Mouse (Mus musculus) heart, adult 8-10 months (tissue): ENCODE measurements around the gene Aoc3. TPM values are rescaled to one million over a fixed set of nuclear protein-coding genes. Genes with fewer than 3 reads are reported as not detected.
"Not testable (repeated sequence)": the region's sequence is repeated elsewhere in the genome, so short reads cannot be mapped to it uniquely, and the experiment has no call there.

Experiments
- DNase-seq: peaks from one replicate; pipeline ENCODE4 v3.0.0; 2022; ENCODE audit warnings: low spot score
- total RNA-seq, 4 experiments: library from RNA; stranded (reverse); gene quantifications; 2 replicates each; pipeline ENCODE4 v1.2.4; 2022

The Aoc3 gene
- total RNA-seq: 1 to 10 TPM; 7.1 to 9.2 (median 8.5) TPM

DNA sequence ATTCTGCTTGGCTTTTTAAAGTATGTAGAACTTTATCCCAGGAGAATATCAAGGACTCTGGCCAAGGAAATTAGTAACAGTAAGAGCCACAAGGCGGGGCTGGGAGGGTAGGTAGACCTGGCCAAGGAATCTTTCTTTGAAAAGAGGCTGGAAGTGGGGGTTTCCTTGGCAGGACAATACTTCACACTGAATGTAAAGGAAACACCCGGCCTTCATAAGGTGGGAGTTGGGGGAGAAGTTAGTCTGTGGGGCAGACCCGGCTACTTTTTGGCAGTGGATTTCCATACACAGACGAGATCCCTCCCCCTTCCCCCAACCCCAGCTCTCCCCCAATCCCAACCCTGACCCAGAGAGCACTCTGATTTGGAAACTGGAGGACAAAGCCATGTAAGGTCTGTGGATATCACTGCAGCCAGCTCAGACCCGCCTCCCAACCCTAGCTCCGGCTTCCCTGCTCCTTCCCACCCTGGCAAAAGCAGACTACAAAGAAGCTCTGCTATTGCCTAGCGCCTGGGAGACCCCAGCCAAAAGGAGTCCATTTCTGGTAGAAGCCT lies at the start of gene Aoc3:
Aoc3 (plus strand) TSS at position 235 of the 554 bp plus-strand sequence.
- peak; percentile 71 for DNase-seq

DNA sequence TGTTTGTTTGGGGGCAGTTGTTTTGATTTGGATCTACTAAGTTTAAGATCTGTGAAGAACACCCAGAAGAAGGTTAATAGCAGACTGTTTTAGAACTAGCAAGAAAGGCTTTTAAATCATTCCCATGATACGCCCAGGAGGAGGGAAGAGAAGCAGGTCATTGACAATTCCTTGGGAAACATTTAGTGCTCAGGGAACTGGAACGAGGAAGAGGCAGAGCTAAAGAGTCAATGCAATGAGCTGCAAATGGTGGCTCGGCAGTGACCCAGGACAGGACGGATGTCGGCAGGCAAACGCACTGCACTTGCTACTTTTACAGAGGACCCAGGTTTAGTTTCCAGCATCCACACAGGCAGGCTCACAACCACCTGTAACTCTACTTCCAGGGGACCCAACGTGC lies 49.6 kb upstream of the Aoc3 start:
- DNase-seq: no peak

DNA sequence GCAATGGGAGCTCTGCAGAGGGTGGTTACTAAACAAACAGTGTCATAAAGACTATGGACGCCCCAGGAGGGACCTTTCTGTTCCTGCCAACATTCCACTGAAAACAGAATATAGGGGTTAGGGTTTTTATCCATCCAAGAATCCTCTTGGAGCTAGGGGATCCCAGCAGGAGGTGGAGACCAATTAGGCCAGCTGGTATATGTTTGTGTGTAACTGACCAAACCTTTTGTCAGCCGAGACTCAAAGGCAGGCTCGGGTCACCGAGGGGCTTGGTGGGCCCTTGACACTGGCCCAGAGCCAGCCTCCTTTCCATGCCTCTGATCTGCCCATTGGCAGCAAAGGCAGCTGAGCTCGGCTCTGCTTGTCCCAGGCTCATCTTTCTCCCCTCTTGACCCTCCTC lies 47.5 kb upstream of the Aoc3 start:
- DNase-seq: no peak

DNA sequence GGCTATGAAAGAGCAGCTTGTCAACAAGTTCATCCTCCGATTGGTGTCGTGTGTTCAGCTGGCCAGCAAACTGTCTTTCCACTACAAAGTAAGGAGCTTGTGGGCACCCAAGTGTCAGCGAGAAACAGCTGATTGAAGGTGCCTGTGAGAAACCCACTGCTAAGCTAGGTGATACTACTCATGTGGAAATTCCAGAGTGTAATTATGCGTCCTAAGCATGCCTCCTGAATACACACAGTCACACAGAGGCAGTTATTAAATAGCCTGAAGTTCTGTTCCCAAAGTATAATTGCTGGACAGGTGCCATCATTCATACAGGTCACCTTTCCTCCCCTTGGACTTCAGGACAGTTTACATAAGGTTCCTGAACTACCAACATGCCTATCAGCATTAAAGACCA lies 46.6 kb upstream of the Aoc3 start:
- no peak for DNase-seq

DNA sequence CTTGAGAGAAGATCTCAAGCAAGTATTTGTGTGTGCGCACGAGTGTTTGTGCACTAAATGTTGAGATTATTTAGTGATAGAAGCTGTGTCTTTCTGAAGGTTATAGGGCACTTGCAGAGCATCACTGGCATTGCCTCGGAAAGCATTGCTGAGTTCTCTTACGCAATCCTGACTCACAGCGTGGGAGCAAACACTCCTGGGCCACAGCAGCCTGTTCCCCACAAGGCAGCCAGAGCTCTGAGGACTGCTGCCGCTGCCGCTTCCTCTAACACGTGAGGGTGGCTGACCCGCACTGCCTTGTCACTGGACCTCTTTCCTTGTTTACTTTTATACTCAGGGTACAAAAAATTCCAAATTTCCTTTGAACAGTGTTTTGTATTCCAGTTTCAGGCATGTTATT lies 43.1 kb upstream of the Aoc3 start:
- DNase-seq: peak; percentile 36

DNA sequence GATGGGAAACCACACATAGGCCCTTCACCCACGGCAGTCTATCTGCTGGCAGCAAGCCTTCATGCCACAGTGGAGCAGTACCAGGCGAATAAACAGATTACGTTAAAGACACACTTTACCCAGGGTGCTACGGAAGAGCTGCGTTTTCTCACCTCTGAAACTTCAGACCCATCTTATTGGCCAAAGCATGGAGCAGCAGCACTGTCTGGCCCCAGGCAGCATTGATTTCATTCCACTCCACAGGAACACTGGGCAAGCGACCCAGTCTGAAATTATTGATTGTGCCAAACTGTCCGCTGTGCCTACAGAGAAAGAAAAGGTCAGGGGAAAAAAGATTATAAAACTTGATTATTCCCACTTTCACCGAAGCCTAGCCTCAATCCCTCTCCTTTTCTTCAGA lies 39.2 kb upstream of the Aoc3 start:
- DNase-seq: no peak

DNA sequence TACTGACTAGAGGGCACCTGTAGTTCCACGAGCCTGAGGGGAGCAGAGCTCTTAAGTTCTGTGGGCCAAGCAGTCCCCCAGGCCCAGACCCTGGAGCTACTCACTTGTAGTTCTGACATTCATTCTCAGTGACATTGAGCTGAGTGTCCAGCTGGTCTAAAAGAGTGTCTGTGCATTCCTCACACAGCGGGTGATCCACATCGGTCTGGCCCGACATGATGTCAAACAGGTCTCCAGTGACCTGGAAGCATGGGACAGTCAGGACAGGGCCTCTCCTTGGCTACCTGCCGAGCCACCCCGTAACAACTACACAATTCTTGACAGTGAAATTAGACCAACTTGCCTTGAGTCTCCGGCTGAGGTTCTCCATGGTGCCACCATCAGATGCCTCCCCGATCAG lies 35.2 kb upstream of the Aoc3 start:
- no peak for DNase-seq

DNA sequence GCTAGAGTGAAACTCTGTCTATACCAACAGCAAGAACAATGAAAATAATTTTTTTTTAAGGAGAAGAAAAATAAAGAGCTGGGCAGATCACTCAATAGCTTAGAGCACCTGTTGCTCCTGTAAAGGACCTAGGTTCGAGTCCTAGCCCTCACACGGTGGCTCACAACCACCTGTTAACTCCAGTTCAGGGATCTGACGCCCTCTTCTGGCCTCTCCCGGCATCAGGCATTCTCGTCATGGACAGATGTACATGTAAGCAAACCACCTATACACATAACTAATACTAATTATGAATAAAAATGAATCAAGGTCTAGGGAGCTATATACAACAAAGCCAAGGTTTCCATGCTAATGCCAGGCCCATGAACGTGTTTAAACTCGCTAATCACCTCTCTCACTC lies 29.5 kb upstream of the Aoc3 start:
- DNase-seq: no peak

DNA sequence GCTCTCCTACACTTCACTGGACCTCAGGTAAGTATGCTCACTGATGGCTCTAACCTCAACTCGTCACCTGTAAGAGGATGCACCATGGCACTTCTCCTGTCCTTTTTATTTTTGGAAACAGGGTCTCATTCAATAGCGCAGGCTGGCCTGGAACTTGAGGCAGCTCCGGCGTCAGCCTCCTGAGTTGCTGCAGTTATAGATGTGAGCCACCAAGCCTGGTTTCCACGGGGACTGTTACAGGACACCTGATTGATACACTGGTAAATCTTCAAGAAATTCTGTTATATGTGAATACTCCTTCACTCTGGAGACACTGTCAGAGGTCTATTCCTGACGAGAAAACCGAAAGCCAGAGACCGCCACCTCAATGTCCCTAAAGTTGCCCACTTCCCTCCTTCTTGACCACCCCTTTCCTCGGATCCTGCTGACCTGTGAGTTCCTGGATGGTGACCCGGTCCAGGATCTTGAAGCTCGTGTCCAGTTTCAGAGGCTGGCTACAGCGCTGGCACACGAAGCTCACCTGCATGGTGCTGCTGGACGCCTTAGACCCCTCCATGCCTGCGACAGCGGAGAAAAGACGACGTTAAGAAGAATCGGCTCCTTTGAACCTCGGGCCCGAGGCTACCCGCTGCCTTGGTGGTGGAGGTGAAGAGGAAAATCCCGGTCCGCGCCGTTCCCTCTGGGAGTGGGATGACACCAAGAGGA lies 29.0 kb upstream of the Aoc3 start:
- no peak for DNase-seq

DNA sequence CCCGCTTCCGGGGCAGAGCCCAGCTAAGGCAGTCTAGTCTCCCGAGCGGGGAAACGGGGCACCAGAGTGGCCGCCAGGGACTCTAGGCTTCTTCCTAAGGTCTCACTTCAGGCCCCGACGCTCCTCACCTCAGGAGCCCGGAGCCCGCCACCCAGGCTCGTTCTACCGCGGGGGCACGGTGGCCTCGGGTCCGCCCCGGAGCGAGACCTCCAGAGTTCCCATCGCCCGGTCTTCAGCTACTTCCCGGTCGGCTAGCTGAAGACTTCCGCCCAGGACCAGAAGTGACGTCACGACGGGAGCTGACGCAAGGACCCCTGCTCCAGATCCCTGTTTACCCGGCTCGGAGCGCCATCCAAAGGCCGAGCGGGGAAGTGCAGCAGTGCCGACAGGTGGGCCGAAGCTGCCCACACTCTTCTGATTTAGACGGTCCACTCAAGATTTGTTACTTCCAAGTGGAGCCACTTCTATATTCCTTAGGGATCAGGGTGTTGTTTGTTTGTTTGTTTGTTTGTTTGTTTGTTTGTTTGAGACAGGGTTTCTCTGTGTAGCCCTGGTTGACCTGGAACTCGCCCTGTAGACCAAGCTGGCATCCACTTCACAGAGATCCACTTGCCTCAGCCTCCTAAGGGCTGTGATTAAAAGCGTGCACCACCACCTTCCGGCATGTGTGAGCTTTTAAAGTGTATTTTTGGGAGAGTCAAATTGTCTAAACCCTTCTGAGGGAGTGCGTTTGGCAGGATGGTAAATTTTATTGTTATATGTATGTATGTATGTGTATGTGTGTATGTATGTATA lies 28.2 kb upstream of the Aoc3 start, which contains the start of gene Becn1:
Becn1 (minus strand) TSS at position 283 of the 795 bp plus-strand sequence.
- DNase-seq: peak; percentile 95

DNA sequence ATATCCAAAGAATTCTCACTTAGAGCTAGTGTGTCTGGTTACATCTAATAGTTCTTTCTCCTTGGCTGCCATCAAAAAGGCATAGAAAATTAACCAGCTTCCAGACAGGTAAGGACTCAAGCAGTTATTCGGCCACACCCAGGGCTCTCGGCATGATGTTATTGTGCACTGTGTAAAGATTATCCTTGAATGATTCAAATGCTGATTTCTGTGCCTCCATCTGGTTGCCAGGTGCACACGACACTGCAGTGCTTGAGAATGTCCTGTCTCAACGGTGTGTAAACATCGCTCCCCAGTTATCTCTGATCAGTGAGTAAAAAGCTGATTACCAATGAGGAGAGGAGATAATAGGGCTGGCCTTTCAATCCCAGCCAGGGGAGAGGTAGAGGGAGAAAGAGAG lies 22.7 kb upstream of the Aoc3 start:
- DNase-seq: no peak

DNA sequence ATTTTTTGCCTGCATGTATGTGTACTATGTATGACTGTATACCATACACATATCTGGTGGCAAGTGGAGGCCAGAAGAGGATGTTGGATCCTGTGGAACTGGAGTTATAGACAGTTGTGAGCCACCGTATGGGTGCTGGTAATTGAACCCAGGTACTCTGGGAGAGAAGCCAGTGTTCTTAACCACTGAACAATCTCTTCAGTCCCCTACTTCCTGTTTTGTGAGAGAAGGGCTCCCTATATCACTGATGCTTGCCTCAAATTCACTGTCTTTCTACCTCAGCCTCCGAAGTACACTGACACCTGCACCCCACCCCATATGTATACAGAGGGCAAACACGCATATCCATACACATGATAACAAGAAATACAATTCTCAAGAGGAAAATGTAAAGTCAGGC lies 19.3 kb upstream of the Aoc3 start:
- no peak for DNase-seq

DNA sequence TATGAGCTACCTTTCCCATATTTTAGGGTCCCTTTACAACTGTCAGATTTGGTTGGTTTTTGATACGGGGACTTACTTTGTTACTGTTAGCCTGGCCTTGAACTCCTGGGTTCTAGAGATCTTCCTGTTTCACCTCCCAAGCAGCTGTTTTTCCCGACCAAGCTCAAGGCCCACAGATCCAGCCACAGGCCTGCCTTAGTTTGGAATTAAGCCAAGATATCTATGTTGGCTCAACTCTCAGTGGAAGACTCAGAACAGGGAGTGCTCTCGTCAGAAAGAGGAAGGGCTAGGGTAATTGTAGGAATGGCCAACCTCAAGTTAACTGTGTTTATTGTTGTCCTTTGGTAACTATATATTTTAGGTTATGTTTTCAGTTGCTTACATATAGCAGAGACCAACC lies 18.3 kb upstream of the Aoc3 start:
- DNase-seq: no peak

DNA sequence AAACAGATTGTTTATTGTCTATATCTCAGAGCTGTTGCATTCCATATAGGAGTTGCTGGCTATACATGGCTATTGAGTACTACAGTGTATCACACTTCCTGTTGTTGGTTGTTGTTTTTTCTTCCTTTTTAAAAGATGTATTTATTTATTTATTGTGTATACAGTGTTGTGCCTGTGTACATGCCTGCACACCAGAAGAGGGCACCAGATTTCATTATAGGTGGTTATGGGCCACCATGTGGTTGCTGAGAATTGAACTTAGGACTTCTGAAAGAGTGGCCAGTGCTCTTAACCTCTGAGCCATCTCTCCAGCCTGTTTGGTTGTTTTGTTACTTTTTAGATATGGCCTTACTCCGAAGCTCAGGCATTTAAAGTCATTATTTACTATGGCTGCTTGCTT lies 15.8 kb upstream of the Aoc3 start:
- no peak for DNase-seq

DNA sequence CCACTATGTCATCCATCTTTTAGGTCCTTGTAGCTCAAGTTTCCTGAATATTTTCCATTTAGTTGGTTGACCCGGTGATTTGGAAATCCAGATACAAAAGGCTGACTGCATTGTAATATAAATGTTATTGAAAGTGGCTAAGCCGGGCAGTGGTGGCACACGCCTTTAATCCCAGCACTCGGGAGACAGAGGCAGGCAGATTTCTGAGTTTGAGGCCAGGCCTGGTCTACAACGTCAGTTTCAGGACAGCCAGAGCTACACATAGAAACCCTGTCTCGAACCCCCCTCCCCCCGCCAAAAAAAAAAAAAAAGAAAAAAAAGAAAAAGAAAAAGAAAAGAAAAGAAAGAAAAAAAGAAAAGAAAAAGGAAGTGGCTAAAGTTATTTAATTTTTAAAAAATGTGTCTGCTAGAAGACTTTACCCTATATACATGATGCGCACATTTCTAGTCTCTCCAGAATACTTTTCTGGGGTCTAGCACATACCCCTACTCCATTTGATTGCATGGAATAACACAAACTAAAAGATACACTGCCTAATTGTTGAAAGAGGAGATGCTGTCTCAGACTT lies 15.2 kb upstream of the Aoc3 start:
- no peak for DNase-seq

DNA sequence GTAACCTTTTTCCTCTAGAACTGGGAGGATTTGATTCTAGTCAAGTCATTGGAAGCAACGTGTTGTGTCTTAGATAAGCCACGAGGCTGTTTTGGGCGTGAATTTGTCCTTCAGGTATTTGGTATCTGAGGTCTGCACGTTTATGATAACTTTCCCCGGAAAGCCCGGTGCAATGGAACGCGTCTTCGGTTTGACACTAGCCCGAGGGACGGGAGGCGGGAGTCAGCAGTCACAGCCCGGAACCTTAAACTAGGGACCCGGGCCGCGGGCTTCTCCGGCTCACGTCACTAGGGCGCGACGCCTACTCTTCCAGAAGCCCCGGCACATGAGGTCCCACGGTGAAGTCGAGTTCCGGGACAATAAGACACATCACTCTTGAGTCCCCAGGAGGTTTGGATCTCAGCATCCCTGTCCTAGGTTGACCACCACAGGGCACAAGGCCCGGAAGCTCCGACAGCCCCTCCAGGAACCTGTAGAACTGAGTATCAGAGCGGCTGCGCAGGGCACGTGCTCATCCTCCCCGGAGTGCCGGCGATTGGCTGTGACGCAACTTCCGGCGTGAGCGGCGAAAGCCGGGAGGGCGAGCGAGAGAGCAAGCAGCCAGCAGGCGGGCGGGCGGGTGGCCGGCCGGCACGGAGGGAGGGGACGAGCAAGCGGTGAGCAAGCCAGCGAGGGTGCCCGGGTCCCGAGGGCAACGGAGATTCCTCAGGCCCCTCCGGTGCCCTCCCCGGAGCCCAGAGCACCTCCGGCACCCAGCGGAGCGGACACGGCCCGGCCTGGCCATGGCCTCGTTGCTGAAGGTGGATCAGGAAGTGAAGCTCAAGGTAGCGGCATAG lies 14.5 kb upstream of the Aoc3 start, which contains the start of gene Psme3:
Psme3 (plus strand) TSS at position 549 of the 836 bp plus-strand sequence.
- DNase-seq: peak; percentile 89

DNA sequence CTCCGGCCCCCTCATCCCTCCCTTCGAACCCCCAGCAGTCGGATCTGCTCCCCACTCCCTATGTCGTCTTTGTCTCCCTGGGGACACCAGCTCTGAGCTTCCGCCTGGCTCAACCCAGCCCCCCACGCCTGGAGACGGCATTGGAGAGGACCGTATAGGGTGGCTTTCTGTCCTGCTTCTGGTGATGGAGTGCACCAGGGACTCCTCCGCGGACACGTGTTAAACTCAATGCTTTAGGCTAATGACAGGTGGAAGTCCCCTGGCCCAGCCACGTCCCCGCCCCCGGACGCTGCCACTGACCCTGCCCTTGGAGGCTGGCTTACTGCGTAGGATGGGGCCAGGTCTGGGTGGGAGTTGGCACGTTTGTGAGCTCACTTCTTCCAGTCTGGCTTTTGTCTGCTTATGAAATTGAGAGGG lies 13.9 kb upstream of the Aoc3 start:
- DNase-seq: peak; percentile 23

DNA sequence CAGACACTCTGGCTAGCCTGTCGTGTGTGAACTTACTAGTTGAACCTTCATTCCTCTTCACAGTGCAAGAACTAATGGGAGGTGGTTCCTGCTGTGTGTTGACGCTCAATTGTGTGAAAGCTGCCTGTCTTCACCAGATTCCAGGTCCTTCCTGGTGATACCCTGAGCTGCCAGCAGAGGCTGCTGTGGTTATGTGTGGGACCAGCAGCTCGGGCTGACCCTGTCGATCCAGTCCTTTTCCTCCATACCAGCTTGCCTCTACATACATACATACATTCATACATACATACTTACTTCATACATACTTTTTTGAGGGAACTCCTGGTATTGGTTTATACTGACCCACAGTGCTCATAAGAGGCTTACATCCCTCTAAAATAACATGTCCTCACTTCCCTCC lies 6.8 kb upstream of the Aoc3 start:
- DNase-seq: peak; percentile 58

DNA sequence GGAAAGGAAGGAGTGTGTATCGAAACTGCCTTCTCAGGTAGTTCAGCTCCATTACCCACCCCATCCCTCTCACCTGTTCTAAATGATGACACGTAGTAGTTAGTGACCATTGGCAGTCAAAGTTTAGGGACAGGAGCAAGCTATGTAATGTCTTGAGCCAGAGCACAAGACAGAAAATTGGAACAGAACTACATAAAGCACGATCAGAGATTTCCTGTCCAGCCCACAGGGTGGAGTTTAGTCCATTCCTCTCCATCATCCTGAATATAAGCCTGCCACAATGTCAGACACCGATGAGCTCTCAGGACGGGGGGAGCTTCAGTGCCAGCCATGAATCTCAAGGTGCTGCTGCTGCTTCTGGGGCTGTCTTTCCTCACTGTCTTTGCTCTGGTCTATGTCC lies 5.6 kb upstream of the Aoc3 start, which contains the start of gene Aoc2:
Aoc2 (plus strand) TSS at position 301 of the 400 bp plus-strand sequence.
- DNase-seq: no peak

DNA sequence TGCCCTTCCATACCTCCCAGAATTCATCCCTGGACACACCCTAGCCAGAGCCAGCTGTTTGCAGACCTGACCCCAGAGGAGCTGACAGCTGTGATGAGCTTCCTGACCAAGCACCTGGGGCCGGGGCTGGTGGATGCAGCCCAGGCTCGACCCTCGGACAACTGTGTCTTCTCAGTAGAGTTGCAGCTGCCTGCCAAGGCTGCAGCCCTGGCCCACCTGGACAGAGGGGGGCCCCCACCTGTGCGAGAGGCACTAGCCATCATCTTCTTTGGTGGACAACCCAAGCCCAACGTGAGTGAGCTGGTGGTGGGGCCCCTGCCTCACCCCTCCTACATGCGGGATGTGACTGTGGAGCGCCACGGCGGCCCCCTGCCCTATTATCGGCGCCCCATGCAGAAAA lies 5.2 kb upstream of the Aoc3 start:
- not testable (repeated sequence) for DNase-seq

DNA sequence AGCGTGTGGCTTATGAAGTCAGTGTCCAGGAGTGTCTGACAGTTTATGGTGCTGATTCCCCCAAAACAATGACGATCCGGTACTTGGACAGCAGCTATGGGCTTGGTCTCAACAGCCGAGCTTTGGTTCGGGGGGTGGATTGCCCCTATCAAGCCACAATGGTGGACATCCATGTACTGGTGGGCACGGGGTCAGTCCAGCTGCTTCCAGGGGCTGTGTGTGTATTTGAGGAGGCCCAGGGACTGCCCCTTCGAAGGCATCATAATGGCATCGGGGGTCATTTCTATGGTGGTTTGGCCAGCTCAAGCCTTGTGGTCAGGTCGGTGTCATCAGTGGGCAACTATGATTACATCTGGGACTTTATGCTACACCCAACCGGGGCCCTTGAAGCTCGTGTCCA lies 4.3 kb upstream of the Aoc3 start:
- no peak for DNase-seq
